Mouse (Mus musculus) cerebellum, adult 2 months (tissue): ENCODE measurements around the gene Rps6kc1. TPM values are rescaled to one million over a fixed set of nuclear protein-coding genes. Genes with fewer than 3 reads are reported as not detected.
A peak's percentile ranks its signal among the peaks of the same experiment; 100 is the strongest.

Experiments used
- DNase-seq, 2 experiments: peaks; one replicate each; pipeline ENCODE4 v3.0.0; 2021
- H3K27ac ChIP-seq: fragments of 200-500 bp; 2 replicates; pipeline ENCODE4 v1.5.1; 2012; ENCODE audit warnings: low read length, control low read depth, inconsistent platforms; ENCODE audit not compliant: insufficient read depth
- H3K27me3 ChIP-seq: fragments of 200-500 bp; 2 replicates; pipeline ENCODE4 v1.6.1; 2012; ENCODE audit warnings: inconsistent platforms, mild to moderate bottlenecking, low read length, moderate library complexity; ENCODE audit not compliant: control insufficient read depth, insufficient read depth
- H3K4me1 ChIP-seq: fragments of 200-500 bp; 2 replicates; pipeline ENCODE4 v1.6.1; 2011; ENCODE audit warnings: low read length; ENCODE audit not compliant: control insufficient read depth, insufficient read depth
- H3K4me3 ChIP-seq: fragments of 200-500 bp; replicated peaks from 2 replicates; pipeline ENCODE3; 2011; ENCODE audit warnings: mild to moderate bottlenecking, low read depth, low read length, control low read depth; ENCODE audit not compliant: insufficient read depth
- CTCF ChIP-seq: fragments of 200-500 bp; IDR thresholded peaks from 2 replicates; pipeline ENCODE4 v1.5.1; 2011; ENCODE audit warnings: low read depth, mild to moderate bottlenecking, control low read depth, low read length, moderate library complexity, borderline replicate concordance; ENCODE audit not compliant: insufficient read depth
- POLR2A ChIP-seq: fragments of 200-500 bp; IDR thresholded peaks from 2 replicates; pipeline ENCODE4 v1.6.1; 2011; ENCODE audit warnings: low read length, control low read depth, borderline replicate concordance; ENCODE audit not compliant: insufficient read depth
- WGBS: fragments of 180-500 bp; shearing (Covaris S2); methylation state at CpG from one replicate; pipeline ENCODE4 v1.1.7; 2018; 5-methylcytosine and 5-hydroxymethylcytosine counted together
- polyA plus RNA-seq: library from polyadenylated mRNA; depleted of rRNA; stranded (reverse); fragments of >200 nt; gene quantifications from 2 replicates; pipeline ENCODE4 v1.2.3, GENCODE M21; 2012

The Rps6kc1 gene
- polyA plus RNA-seq, 1 experiment = 24.3 TPM

GRCm38 (mm10) chr1:190919725-190920469, 8.3 kb upstream of the Rps6kc1 start:
- no peak for TF ChIP-seq POLR2A
- WGBS = 72% methylated on average over 8 of the region's 8 CpGs

GRCm38 (mm10) chr1:190918938-190919337, 7.4 kb upstream of the Rps6kc1 start:
- Histone ChIP-seq H3K4me3 (no peak overlapping the region), H3K4me1 (no peaks in the 10 kb centered on the region), H3K27ac (no peak overlapping the region), H3K27me3 (no peaks in the 10 kb centered on the region; the same call in 1 of the 2 replicates)
- WGBS = 54% methylated on average over 7 of the region's 7 CpGs
- TF ChIP-seq POLR2A = no peak
- DNase-seq = no peak

More at GRCm38 (mm10) chr1:190919725-190920469, 8.3 kb upstream of the Rps6kc1 start:
- Histone ChIP-seq H3K27me3 (no peaks in the 10 kb centered on the region; the same call in 1 of the 2 replicates), H3K4me1 (no peaks in the 10 kb centered on the region), H3K4me3 (no peak overlapping the region), H3K27ac (no peak overlapping the region)
- DNase-seq = no peak

GRCm38 (mm10) chr1:190912623-190913022, 1.1 kb upstream of the Rps6kc1 start:
- TF ChIP-seq CTCF (no peak), POLR2A (no peak)
- 55% methylated on average over 1 of the region's 1 CpGs for WGBS
- H3K27me3 ChIP-seq = no peaks in the 10 kb centered on the region
- no peaks in the 10 kb centered on the region for H3K4me1 ChIP-seq
- DNase-seq = no peak
- H3K27ac ChIP-seq = no peak overlapping the region
- H3K4me3 ChIP-seq = no peak overlapping the region

- TF ChIP-seq POLR2A (no peak), CTCF (no peak)
- Histone ChIP-seq H3K4me1 (no peaks in the 10 kb centered on the region), H3K27me3 (no peaks in the 10 kb centered on the region), H3K27ac (no peak overlapping the region), H3K4me3 (peak overlapping the region; percentile 86)
- WGBS = 64% methylated on average over 6 of the region's 6 CpGs
- peak in 1 of 2 experiments; percentile 18 for DNase-seq
These were observed 734 bp downstream of the Rps6kc1 start for GRCm38 (mm10) chr1:190910836-190911235.

- Histone ChIP-seq H3K27me3 (no peaks in the 10 kb centered on the region), H3K27ac (no peak overlapping the region), H3K4me3 (no peak overlapping the region), H3K4me1 (0 out of 2 replicates have a peak, but pooled peaks cover 3% of the 10 kb centered on the region)
- 93% methylated on average over 16 of the region's 16 CpGs for WGBS
- TF ChIP-seq CTCF = no peak
- TF ChIP-seq POLR2A = no peak
- no peak for DNase-seq
These were observed 6.9 kb downstream of the Rps6kc1 start for GRCm38 (mm10) chr1:190904714-190905113.

GRCm38 (mm10) chr1:190904136-190904535, 7.4 kb downstream of the Rps6kc1 start:
- DNase-seq = no peak
- 0 out of 2 replicates have a peak, but pooled peaks cover 3% of the 10 kb centered on the region for H3K4me1 ChIP-seq
- TF ChIP-seq CTCF = no peak
- TF ChIP-seq POLR2A = no peak
- H3K4me3 ChIP-seq = no peak overlapping the region
- no peak overlapping the region for H3K27ac ChIP-seq
- WGBS = 84% methylated on average over 3 of the region's 3 CpGs
- no peaks in the 10 kb centered on the region for H3K27me3 ChIP-seq

GRCm38 (mm10) chr1:190901082-190901481, 10.5 kb downstream of the Rps6kc1 start:
- H3K27me3 ChIP-seq = no peaks in the 10 kb centered on the region
- H3K4me3 ChIP-seq = no peak overlapping the region
- 59% methylated on average over 2 of the region's 2 CpGs for WGBS
- no peak for TF ChIP-seq CTCF
- TF ChIP-seq POLR2A = no peak
- DNase-seq = no peak
- no peak overlapping the region for H3K27ac ChIP-seq
- H3K4me1 ChIP-seq = 0 out of 2 replicates have a peak, but pooled peaks cover 3% of the 10 kb centered on the region

- 82% methylated on average over 9 of the region's 9 CpGs for whole genome bisulfite sequencing
- no peak for TF ChIP-seq POLR2A
- TF ChIP-seq CTCF = no peak
These were observed 12.5 kb downstream of the Rps6kc1 start for GRCm38 (mm10) chr1:190898899-190899575.

GRCm38 (mm10) chr1:190898186-190898585, 13.4 kb downstream of the Rps6kc1 start:
- TF ChIP-seq CTCF (no peak), POLR2A (no peak)
- Histone ChIP-seq H3K27ac (no peak overlapping the region), H3K4me3 (no peak overlapping the region), H3K27me3 (no peaks in the 10 kb centered on the region), H3K4me1 (no peaks in the 10 kb centered on the region)
- 93% methylated on average over 3 of the region's 3 CpGs for WGBS
- DNase-seq = no peak

More at GRCm38 (mm10) chr1:190898899-190899575, 12.5 kb downstream of the Rps6kc1 start:
- no peaks in the 10 kb centered on the region for H3K4me1 ChIP-seq
- no peak overlapping the region for H3K27ac ChIP-seq
- no peaks in the 10 kb centered on the region for H3K27me3 ChIP-seq
- no peak overlapping the region for H3K4me3 ChIP-seq
- DNase-seq = no peak
